Mouse (Mus musculus): ENCODE measurements around the gene Acsl4. TPM values are rescaled to one million over a fixed set of nuclear protein-coding genes. Genes with fewer than 3 reads are reported as not detected.

Gene Acsl4
- 0.15 and 0.51 TPM in 2 replicates for polyA plus RNA-seq (2012; rRNA removed; ENCODE audit: low replicate concordance)

GRCm38 (mm10) chrX:142390247-142390908 lies at the start of gene Acsl4:
Gene Acsl4 (minus strand): TSS chrX:142390535.

GRCm38 (mm10) chrX:142305869-142306581 lies 84.3 kb downstream of the Acsl4 start, which contains the start of gene Kcne1l:
Gene Kcne1l (minus strand): TSS chrX:142306294.

Other genes starting within 250 kb of the Acsl4 start
- not detected in 2 replicates for gene Gucy2f, start 193.6 kb downstream of the Acsl4 start, polyA plus RNA-seq (2012; rRNA removed; ENCODE audit: low replicate concordance)
- 0.49 and 1.4 TPM in 2 replicates for gene Nxt2, start 163.8 kb downstream of the Acsl4 start, polyA plus RNA-seq (2012; rRNA removed; ENCODE audit: low replicate concordance)
- 0.21 TPM in 1 of 2 replicates, not detected in the other for gene Kcne1l, start 84.2 kb downstream of the Acsl4 start, polyA plus RNA-seq (2012; rRNA removed; ENCODE audit: low replicate concordance)

Measured in duodenum, adult 2 months (tissue).